Mouse (Mus musculus): ENCODE measurements around the gene Babam1. TPM values are rescaled to one million over a fixed set of nuclear protein-coding genes. Genes with fewer than 3 reads are reported as not detected.

Babam1 gene
- polyA plus RNA-seq (2015; fragmentation: Nextera tagmentation; extraction: Ambion mirVana) = 83.3 and 90.9 TPM in 2 replicates

DNA sequence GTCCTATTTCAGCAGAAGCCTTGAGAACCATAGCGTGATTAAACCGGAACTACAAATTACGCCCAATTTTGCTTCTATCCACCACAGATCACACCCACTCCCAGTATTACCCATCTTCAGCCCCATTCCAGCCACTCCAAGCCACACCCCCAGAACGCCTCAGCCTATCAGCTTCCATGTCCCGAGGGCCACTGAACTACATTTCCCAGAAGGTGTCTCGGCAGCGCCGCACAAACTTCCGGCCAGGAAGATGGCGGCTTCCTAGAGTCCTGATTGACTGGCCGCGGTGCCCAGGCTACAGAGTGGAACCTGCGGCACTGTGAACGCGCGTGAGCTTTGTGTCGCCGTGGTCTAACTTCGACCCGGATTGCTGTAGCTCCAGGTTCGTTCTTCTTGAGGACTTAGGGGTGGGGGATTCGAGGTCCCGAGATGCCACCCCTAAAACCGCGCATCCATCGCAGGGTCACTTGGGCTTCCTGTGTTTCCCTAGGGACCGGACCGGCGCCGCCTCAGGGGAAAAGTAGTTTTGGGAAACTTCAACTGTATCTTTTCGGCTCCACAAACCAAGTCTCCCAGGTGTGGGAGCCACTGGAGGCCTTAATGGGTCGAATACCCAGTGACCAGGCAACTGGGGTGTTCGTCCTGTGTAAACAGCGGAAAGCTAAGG is at the start of gene Babam1:
Gene Babam1, plus strand, starts transcription at position 223 of the 667 bp plus-strand sequence.
- Histone ChIP-seq H3K9ac (peak within 1 kb of the TSS; percentile 84), H3K4me2 (peak within 1 kb of the TSS; percentile 79), H3K27ac (peak within 1 kb of the TSS; percentile 76), H3K27me3 (no peaks in the 10 kb centered on the region), H3K4me1 (replicated peaks) (peaks cover 12% of the 10 kb centered on the region), H3K9me3 (no peaks in the 10 kb centered on the region), H3K36me3 (peaks cover 25% of the 10 kb centered on the region), H3K4me3 (peak within 1 kb of the TSS; percentile 74)
- peak; percentile 97 for ATAC-seq (ENCODE audit: low FRiP score)
- WGBS = 1% methylated on average over 34 of the region's 34 CpGs

DNA sequence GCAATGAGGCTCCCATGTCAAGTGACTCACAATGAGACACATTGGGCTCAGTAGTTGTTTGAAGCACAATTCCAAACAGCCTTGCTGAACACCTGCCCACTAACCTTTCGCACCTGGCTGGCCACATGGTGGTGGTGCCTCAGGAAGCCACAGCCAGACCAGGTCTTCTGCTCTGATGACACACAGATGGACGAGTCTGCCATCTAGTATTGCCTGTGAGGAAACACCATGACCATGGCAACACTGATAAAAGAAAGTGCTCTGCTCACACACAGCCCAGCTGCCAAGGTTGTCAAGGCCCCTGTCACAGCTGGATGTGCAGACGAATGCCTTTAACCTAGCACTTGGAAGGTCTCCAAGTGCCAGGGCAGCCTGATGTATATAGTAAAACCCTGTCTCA is 45.5 kb upstream of the Babam1 start:
- H3K36me3 ChIP-seq = peaks cover 98% of the 10 kb centered on the region
- H3K4me2 ChIP-seq = no peak overlapping the region
- no peaks in the 10 kb centered on the region for H3K4me1 ChIP-seq (replicated peaks)
- ATAC-seq (ENCODE audit: low FRiP score) = no peak
- no peaks in the 10 kb centered on the region for H3K27me3 ChIP-seq
- H3K9ac ChIP-seq = no peak overlapping the region
- H3K4me3 ChIP-seq = no peak overlapping the region
- H3K27ac ChIP-seq = no peak overlapping the region
- 80% methylated on average over 3 of the region's 3 CpGs for WGBS
- no peaks in the 10 kb centered on the region for H3K9me3 ChIP-seq

GRCm38 (mm10) chr8:71351520-71351919 is 45.1 kb upstream of the Babam1 start:
- H3K4me2 ChIP-seq = no peak overlapping the region
- no peaks in the 10 kb centered on the region for H3K4me1 ChIP-seq (replicated peaks)
- H3K36me3 ChIP-seq = peaks cover 98% of the 10 kb centered on the region
- H3K27me3 ChIP-seq = no peaks in the 10 kb centered on the region
- ATAC-seq (ENCODE audit: low FRiP score) = no peak
- H3K9me3 ChIP-seq = no peaks in the 10 kb centered on the region
- no peak overlapping the region for H3K27ac ChIP-seq
- WGBS = 100% methylated on average over 1 of the region's 1 CpGs
- no peak overlapping the region for H3K9ac ChIP-seq
- H3K4me3 ChIP-seq = no peak overlapping the region

- Histone ChIP-seq H3K4me3 (no peak overlapping the region), H3K4me1 (replicated peaks) (no peaks in the 10 kb centered on the region), H3K9ac (no peak overlapping the region), H3K27me3 (no peaks in the 10 kb centered on the region), H3K27ac (no peak overlapping the region), H3K4me2 (no peak overlapping the region), H3K9me3 (no peaks in the 10 kb centered on the region), H3K36me3 (peaks cover 84% of the 10 kb centered on the region)
- ATAC-seq (ENCODE audit: low FRiP score) = no peak
- 94% methylated on average over 3 of the region's 3 CpGs for WGBS
Measured at GRCm38 (mm10) chr8:71358026-71358425, 38.6 kb upstream of the Babam1 start.

DNA sequence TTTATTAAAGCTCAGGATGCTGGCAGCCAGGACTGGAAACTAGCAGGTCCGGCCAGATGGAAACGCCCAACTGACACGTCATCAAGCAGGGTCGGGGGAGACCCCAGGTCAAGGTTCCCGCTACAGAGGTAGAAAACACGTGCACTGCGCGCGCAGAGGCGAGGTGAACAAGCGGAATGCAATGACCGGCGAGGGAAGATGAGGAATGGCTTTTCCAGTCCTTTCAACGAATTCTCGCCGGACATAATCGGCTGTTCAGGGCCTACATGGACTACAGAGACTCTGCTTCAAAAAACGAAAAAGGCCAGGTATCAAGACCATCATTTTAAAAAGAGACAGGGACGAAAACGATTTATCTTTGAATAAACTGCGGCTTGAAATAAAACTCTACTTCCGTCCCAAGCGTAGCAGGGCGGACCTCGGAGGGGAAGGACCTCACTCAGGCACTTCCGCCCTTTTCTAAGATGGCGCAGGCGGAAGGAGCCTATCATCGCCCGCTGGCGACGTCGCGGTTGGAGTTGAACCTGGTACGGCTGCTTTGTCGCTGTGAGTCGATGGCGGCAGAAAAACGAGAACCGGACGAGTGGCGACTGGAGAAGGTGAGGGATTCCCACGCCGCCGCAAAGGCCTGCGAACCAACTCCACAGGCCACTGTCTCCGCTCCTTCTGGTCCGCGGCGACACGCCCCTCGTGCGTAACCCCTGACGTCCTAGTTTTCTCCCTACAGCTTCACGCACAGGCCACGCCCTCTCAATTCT is 29.7 kb upstream of the Babam1 start, which contains the start of gene Use1:
Gene Use1, plus strand, starts transcription at position 78 of the 758 bp plus-strand sequence.
- H3K36me3 ChIP-seq = peaks cover 13% of the 10 kb centered on the region
- peak within 1 kb of the TSS; percentile 84 for H3K4me2 ChIP-seq
- H3K27me3 ChIP-seq = no peaks in the 10 kb centered on the region
- H3K4me1 ChIP-seq (replicated peaks) = peaks cover 34% of the 10 kb centered on the region
- ATAC-seq (ENCODE audit: low FRiP score) = peak; percentile 80
- H3K27ac ChIP-seq = peak within 1 kb of the TSS; percentile 96
- WGBS = under 1% methylated on average over 56 of the region's 56 CpGs
- H3K9me3 ChIP-seq = no peaks in the 10 kb centered on the region
- H3K4me3 ChIP-seq = peak within 1 kb of the TSS; percentile 62
- H3K9ac ChIP-seq = peak within 1 kb of the TSS; percentile 69

DNA sequence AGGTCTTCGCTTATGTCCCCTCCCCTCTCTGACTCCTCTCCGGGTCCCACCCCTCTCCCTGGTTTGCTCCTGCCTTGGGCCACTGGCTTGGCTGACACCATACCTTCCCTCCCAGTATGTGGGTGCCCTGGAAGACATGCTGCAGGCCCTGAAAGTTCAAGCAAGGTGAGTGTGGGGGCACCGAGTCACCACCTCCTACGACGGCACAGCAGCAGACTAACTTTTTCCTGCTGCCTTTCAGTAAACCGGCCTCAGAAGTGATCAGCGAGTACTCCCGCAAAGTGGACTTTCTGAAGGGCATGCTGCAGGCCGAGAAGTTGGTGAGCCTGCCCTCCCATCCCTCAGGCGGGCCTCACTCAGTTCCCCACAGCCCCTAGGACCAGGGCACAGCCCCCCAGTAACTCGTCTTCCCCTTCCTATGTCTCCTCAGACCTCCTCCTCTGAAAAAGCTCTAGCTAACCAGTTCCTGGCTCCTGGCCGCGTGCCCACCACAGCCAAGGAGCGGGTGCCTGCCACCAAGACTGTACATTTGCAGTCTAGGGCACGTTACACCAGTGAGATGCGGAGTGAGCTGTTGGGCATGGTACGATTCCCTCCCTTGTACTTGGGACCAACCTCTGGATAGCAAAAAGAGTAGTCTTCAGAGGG is 29.0 kb upstream of the Babam1 start:
- peak; percentile 2; the same call in 1 of the 2 replicates for ATAC-seq (ENCODE audit: low FRiP score)
- Histone ChIP-seq H3K36me3 (peaks cover 13% of the 10 kb centered on the region), H3K4me1 (replicated peaks) (peaks cover 34% of the 10 kb centered on the region), H3K9ac (peak overlapping the region; percentile 69), H3K9me3 (no peaks in the 10 kb centered on the region), H3K4me3 (peak overlapping the region; percentile 62), H3K27me3 (no peaks in the 10 kb centered on the region), H3K27ac (peak overlapping the region; percentile 96), H3K4me2 (peak overlapping the region; percentile 84)
- WGBS = 53% methylated on average over 17 of the region's 17 CpGs

DNA sequence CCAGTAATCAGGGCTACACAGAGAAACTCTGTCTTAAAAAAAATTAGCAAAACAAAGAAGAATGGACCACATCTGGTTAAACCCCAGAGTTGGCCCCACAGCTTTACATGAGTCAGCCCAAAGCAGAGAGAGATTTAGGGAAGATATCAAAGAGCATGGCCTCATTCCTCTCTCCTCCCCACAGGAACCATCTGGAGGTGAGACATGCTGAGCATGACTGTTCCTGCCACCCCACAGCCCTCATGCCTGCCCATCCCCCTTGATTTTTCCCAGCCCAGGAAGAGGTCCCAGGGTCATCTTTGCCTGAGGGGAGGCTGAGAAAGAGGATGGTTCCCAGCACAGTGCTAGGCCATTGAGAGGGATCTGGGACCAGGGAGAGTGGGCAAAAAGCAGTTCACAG is 28.3 kb upstream of the Babam1 start:
- Histone ChIP-seq H3K4me3 (0 out of 2 replicates have a peak overlapping the region, but pooled peaks have one; percentile 62), H3K4me2 (peak overlapping the region; percentile 84), H3K9me3 (no peaks in the 10 kb centered on the region), H3K36me3 (peaks cover 14% of the 10 kb centered on the region), H3K27me3 (no peaks in the 10 kb centered on the region), H3K9ac (no peak overlapping the region; the same call in 1 of the 2 replicates), H3K27ac (0 out of 2 replicates have a peak overlapping the region, but pooled peaks have one; percentile 96), H3K4me1 (replicated peaks) (peaks cover 34% of the 10 kb centered on the region)
- ATAC-seq (ENCODE audit: low FRiP score) = no peak

DNA sequence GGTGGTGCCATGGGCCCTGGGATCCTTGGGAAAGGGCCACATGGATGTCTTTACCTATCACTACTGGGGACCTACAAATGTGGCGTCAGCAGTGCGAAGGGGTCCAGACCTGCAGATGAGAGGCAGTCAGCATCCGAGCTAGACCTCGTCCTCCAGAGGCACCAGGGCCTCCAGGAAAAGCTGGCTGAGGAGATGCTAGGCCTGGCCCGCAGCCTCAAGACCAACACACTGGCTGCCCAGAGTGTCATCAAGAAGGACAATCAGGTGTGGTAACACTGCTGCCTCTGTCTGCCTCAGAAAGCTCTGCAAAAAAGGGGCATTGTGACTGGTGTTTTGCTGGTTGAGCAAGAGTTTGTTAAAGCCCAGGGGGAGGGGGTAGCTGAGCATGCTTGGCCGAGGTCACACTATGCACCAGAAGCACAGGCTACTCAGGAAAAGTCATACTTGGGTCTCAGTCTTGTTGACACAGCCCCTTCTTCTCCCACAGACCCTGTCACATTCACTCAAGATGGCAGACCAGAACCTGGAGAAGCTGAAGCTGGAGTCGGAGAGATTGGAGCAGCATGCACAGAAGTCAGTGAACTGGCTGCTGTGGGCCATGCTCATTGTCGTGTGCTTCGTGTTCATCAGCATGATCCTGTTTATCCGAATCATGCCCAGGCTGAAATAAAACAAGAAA is 27.5 kb upstream of the Babam1 start:
- WGBS = 93% methylated on average over 10 of the region's 10 CpGs
- peaks cover 22% of the 10 kb centered on the region for H3K36me3 ChIP-seq

DNA sequence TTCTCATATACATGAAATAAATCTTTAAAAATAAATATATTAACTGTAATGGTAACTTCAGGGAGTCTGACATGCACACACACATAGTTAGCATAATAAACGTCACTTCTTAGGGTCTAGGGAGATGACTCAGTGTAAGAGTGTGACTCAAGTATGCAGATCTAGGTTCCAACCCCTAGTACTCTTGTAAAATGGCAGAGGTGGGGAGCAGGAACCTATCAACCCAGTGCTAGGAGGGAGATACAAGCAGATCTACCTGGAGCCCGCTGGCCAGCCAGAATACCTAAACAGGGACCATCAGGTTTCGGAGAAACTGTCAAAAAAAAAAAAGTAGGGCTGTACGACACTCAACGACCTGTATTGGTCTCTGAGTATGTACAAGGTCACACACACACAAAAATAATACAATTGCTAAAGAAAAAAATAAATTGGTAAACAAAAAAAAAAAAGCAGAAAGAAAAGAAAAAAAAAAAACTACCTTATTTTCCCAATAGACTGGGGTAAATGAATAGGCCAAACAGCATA is 25.9 kb upstream of the Babam1 start:
- no peaks in the 10 kb centered on the region for H3K9me3 ChIP-seq
- peak overlapping the region; percentile 54 for H3K4me2 ChIP-seq
- H3K36me3 ChIP-seq = peaks cover 29% of the 10 kb centered on the region
- no peaks in the 10 kb centered on the region for H3K27me3 ChIP-seq
- H3K4me1 ChIP-seq (replicated peaks) = peaks cover 44% of the 10 kb centered on the region
- H3K4me3 ChIP-seq = peak overlapping the region; percentile 66
- 29% methylated on average over 5 of the region's 5 CpGs for WGBS
- peak overlapping the region; percentile 72; the same call in 1 of the 2 replicates for H3K9ac ChIP-seq
- ATAC-seq (ENCODE audit: low FRiP score) = no peak
- H3K27ac ChIP-seq = peak overlapping the region; percentile 89

More for the DNA sequence above, 27.5 kb upstream of the Babam1 start:
- H3K9me3 ChIP-seq = no peaks in the 10 kb centered on the region
- H3K27me3 ChIP-seq = no peaks in the 10 kb centered on the region
- no peak for ATAC-seq (ENCODE audit: low FRiP score)
- no peak overlapping the region for H3K4me2 ChIP-seq
- no peak overlapping the region for H3K9ac ChIP-seq
- H3K4me3 ChIP-seq = no peak overlapping the region
- no peak overlapping the region for H3K27ac ChIP-seq
- H3K4me1 ChIP-seq (replicated peaks) = peaks cover 34% of the 10 kb centered on the region

DNA sequence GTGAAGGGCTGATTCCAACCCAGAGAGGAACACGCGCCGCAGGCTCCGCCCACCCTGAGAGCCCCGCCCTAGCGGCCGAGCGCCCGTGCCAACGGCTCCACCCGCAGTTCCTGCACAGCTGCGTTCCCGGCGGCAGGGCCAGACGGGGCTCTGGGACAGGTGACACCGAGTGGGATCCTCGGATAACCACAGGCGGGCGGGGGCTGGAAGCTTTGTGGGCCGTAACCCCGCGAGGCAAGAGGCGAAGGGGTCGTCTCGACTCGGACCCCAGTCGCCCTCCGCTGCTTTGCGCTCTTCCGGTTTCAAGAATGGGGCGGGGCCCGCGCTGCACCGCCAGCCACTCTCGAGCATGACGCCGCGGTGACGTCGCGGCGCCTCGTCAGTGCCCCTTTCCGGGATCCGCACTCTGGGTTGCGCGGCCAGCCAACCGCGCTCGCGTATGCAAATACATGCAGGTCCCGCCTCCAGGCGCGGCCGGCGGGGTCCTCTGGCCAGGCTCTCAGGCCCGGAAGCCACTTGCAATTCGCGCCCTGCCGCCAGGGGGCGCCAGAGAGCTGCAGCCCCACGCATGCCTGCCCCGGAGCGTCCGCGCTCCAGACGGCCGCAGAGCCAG is 25.3 kb upstream of the Babam1 start, which contains the start of gene Ocel1:
Gene Ocel1, plus strand, starts transcription at position 63 of the 613 bp plus-strand sequence.
- WGBS = 1% methylated on average over 68 of the region's 68 CpGs
- peak; percentile 84 for ATAC-seq (ENCODE audit: low FRiP score)

GRCm38 (mm10) chr8:71372427-71372826 is 24.2 kb upstream of the Babam1 start:
- Histone ChIP-seq H3K4me3 (no peak overlapping the region), H3K4me2 (no peak overlapping the region), H3K4me1 (replicated peaks) (peaks cover 50% of the 10 kb centered on the region), H3K9me3 (no peaks in the 10 kb centered on the region), H3K27ac (no peak overlapping the region), H3K9ac (no peak overlapping the region), H3K27me3 (no peaks in the 10 kb centered on the region), H3K36me3 (peaks cover 32% of the 10 kb centered on the region)
- WGBS = 87% methylated on average over 12 of the region's 12 CpGs
- ATAC-seq (ENCODE audit: low FRiP score) = no peak

More for the DNA sequence above, 25.3 kb upstream of the Babam1 start, which contains the start of gene Ocel1:
- peaks cover 29% of the 10 kb centered on the region for H3K36me3 ChIP-seq
- peak within 1 kb of the TSS; percentile 89 for H3K27ac ChIP-seq
- peak within 1 kb of the TSS; percentile 54 for H3K4me2 ChIP-seq
- no peaks in the 10 kb centered on the region for H3K27me3 ChIP-seq
- no peaks in the 10 kb centered on the region for H3K9me3 ChIP-seq
- peak within 1 kb of the TSS; percentile 72; the same call in 1 of the 2 replicates for H3K9ac ChIP-seq
- H3K4me1 ChIP-seq (replicated peaks) = peaks cover 45% of the 10 kb centered on the region
- peak within 1 kb of the TSS; percentile 66 for H3K4me3 ChIP-seq

All from hindbrain, embryonic 13.5 days (tissue).